Mouse (Mus musculus) induced T-regulatory cell, adult 2 months (primary cell): ENCODE data around the gene Pde4d.
A peak's percentile ranks its signal among the peaks of the same experiment; 100 is the strongest.

ENCODE experiments used
- DNase-seq: peaks from one replicate; pipeline ENCODE4 v3.0.0-alpha.2; 2012; ENCODE audit warnings: low read depth

The Pde4d gene

DNA sequence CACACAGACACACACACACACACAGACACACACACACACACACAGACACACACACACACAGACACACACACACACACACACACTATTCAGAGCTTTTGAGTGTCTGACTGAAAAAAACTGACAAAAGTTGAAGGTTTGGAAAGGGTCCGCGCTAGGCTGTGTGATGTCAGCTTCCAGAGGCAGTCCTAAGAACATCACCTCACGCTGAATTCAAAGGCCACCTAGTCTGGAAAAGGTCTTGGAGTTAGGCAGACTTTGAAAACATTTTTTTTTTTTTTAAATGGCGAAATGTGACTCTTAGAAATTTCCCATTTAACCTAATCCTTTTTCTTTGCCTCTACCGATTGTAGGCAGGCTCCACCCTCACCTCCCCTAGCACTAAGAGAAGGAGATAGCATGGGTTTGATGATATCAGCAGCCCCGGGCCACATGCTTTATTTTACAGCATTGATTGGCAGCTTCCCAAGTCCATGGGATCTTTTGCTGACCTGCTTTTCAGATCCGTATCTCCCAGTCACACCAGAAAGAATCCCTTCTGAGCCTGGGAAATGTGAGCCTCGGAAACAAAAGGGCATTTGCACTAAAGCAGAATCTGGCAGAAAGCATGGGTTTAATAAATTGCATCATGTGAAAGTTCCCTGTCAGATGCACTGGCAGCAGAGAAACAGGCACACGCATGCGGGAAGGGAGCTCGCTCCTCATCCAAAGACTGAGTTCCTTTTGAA, 1373.7 kb downstream of the Pde4d start:
- DNase-seq, result peak; percentile 72

DNA sequence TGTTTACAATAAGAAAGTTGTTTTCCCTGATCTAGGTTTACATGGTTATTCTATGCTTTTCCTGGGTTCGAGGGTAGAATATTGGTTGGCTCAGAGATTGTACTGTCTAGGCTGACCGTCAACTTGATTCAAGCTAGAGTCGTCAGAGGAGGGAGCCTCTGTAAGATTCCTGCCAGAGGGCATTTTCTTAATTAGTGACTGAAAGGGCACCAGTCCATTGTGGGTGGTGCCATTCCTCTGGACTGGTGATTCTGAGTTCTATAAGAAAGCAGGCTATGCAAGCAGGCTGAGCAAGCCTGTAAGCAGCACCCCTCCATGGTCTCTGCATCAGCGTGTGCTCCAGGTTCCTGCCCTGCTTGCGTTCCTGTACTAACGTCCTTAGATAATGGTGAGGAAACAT, 1376.1 kb downstream of the Pde4d start:
- DNase-seq, result no peak

DNA sequence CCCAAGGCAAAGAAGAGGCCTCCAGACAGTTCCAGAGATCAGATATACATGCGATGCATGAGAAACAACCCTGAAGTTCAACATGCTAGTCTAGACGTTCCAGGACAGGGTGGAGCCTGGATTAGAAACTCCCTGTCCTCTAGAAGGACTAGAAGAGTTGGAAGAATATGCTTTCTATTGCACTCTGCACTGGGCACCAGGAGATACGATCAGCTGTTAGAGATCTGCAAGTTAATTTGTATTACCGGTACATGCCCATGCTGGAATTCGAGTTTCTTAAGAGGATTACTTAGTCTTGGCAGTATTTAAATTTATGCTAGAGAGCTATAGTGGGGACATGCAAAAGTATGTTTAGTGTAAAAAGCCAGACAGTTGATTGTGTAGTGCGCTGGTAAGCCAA, 1377.6 kb downstream of the Pde4d start:
- no peak for DNase-seq

DNA sequence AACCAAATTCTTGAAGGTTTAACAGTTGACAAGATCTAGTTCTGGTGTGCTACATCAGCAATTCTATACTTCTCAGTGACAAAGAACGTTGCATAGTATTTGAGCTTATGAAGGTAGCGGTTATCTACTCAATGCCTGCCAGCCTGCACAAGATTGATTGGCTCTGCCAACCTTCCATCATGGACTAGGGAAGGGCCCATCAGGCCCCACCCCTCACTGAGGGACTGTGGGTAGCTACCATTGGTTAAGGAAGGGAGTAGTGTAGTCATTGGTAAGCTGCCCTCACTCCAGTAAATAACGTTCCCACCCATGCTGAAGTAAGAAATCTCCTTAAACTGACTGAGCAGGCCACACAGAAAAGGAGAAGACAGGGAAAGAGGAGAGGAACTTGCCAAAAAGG, 1378.2 kb downstream of the Pde4d start:
- no peak for DNase-seq

DNA sequence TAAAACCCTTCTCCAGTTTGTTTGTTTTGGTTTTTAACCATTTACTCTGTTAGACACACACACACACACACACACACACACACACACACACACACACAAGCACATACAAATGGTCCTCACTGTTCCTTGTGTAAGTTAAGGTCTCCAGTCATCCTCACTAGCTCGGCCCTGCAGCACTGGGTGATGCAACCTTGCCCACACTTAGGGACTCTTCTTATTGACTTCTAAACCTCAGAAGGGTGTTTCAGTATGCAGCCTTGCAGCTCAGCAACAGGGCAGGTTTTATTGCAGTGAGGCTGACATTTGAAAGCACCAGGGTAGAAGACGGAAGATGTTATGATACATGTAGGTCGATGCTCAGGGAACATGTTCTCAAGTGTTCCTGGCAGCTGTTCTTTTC, 1379.7 kb downstream of the Pde4d start:
- no peak for DNase-seq

DNA sequence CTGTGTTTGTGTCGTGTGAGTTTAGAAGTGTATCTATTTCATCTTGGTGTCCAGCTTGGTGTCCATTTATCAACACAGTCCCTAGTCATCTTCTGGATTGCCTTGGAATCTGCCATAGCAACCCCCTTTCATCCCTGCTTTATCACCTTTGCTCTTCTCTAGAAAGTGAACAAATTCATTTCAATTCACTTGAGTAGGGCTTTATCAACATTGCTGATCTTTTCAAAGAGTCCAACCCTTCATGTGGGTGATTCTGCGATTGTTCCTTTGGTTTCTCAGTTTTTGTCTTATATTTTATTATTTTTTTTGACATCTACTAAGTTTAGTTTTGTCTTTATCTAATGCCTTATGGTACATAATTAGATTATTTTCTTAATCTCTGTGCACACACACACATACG, 1385.2 kb downstream of the Pde4d start:
- DNase-seq, result no peak

DNA sequence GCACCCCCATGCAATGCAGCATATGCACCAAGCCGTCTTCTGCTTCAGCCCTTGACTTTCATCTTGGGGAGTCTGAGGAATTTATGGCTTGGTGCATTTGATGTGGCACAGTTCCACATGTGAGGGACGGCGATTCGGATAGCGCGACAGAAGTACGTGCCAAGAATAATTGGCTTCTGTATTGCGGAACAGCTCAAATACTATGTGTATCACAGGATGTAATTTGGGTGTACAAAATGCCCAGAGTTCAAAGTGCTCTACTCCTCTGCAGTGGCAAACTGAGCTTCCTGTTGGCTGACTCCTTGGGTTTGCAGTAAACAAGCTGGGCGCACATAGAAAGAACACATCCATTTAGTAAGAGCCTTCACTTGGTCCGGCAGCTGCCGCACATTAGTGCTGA, 1387.7 kb downstream of the Pde4d start:
- peak; percentile 78 for DNase-seq

DNA sequence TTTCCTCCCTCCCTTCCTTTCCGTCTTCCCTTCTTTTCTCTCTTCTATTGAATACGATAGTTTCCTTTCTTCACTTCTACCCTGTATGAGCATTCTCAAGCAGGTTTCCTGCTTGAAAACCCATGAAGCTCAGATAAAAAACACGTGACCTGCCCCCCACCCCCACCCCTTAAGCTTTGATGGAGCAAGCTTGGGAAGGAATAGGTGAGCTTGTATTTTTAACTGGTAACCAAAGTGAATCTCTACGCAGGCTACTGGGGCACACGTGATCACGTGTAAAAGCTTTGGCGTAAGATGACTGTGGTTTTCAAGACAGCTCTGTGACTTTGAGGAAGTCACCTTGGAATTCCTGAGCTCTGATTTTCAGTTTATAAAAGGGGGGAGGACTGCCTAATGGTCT, 1388.2 kb downstream of the Pde4d start:
- DNase-seq, result peak; percentile 62

DNA sequence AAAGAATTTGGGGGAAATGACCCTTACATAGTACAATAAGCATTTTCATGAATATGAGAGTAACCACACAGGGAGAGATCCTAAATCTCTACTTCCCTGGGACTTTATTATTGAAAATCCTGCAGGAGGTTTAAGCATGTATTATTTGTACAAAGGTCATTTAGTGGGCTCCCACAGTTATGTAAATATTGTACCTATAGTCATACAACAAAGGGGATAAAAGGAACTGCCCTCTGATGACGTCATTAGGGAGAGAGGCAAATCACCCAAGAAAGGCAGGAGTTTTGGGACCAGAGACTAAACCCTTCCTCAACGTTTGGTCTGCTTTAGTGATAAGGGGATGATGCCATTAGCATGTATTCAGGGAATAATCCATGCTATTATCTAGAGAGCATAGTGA, 1390.5 kb downstream of the Pde4d start:
- DNase-seq, result no peak

DNA sequence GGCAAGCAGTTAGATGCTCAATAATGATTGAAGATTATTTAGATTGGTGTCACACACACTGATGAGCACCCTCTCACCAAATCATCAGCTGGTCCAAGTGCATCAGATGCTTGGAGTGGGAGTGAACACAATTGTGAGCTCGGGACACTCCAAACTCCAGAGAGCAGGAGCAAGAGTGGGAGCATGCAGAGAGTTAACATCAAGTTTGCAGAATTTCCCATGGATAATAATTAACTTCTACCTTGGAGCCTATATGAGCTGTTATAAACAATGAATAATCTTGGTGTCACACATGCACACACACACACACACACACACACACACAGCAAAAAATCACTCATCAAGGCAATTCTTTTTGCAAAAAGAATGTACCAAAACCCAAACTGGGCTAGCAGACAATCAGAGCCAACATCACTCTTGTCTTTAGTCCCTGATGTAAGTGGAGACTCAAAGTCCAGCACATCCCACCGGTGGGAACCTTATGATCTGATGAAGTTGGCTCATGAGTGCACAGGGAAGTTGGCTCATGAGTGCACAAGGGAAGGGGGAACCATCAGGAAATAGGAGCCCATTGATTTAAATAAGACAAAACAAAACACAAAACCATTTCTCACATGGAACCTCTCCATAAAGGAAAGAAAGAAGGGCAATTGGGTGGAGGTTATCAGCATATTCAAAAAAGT, 1391.5 kb downstream of the Pde4d start:
- no peak for DNase-seq

DNA sequence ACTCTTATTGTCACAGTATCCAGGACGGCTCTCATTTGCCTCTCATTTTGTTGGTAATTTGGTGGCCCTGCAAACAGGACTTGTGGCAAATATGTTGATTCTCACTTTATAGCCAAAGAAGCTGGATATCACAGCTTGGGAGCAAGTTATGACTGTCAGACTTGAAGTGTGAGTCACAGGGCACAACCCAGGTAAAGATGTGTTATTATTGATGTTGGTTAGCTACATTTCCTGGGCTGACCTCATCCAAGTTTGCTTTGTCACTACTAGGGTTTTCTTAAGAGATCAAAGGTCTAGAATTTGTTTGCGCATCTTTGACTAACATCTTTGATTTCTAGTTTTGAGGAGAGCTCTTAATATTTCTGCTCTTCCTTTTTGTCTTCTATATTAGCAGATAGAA, 1393.2 kb downstream of the Pde4d start:
- DNase-seq, result peak; percentile 65

DNA sequence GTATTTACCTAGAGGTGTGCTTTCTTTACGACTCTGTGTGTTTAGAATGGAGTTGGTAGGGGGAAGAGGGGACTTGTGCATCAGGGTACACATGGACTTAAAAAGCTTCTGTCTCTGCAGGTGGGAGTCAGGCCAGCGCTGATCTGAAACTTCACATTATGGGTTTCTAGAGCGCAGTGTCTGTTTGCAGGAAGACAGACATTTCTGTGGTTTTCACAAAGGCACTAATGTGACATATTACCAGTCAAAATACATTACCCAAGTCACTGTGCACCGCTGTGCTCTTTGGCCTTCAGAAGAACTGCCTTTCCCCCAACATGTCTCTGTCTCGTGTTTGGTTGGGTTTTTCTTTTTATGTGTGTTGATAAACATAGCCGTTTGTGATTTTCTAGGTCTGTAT, 1395.1 kb downstream of the Pde4d start:
- peak; percentile 72 for DNase-seq

DNA sequence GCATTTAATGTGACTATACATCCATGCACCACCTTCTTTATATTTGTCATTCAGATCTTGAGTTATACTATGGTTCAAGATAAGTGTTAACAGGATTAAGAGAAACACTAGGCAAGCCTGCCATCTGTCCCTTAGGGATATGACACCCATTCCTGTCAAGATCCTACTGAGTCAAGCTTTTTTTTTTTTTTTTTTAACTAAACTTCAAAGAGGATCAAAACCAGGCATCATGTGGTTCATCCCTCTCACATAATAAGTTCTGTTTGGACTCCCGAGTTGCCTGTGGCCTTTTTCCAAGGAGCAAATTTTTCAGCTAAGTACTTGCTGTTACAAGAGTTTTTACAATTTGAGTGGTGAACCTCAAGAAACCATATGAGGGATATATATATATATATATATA, 1414.1 kb downstream of the Pde4d start:
- DNase-seq, result no peak

DNA sequence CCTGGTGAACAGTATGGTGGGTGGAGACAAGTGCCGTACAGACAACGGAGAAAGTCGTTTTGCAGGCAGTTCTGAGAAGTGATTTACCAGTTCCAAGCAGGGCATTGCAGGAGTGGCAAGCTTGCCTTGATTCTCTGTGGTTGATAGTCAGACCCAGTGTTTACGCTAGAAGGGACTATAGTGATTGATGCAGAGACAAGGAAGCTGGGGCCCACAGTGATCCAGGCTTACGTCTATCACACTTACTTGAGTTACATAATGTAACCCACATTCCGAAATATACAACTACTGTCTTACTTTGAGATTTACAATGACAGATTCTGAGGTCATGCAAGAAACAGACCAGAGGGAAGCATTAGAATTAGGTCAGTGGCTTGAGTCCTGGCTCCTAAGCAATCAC, 1414.6 kb downstream of the Pde4d start:
- DNase-seq, result no peak

DNA sequence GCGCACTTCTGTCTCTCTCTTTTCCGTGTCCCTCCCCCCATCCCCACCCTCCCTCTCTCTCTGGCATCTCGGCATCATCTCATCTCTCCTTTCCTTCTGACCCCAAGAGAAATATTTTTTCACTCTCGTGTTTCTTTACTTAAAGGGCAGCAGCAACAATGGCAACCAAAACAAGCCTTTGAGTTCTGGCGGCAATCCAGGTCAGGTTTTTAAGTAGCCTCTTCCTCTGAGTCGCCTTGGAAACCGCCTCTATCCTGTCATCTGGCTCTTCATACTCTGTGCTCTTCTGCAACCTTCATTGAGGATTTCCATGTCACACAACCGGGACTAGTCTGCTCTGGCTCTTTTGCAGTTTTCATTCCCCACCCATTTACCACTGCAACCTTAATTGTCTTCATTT, 1430.6 kb downstream of the Pde4d start:
- DNase-seq, result no peak

DNA sequence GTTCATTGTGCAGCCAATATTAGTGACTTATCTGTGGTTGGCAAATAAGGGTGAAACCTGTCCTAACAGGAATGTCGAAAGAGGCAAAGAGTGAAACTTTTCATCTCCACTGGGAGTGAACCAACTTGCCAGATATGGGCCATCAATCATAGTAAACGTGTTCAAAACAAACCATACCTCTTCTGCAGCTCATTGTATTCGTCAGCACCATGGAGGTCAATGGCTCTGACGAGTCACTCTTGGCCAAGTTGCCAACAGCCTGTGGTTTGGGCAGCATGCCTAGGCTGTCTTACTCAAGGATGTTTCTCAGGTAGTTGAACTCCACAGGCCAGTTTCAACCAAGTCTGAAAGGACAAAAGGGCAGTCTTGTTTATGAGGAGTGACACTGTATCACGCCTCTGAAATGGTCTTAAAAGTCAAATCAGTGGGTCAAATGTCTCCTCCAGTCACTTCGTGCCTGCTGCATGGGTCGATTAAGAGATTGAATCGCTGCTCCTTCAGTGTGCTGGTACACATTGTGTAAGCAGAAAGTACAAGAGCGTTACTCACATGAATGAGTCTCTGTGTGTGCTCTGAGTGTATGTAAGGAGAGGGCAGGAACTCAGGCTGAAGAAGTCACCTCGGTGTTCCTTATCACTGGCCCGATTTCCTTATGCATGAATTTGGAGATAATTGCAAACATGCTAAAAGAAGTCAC, 1431.6 kb downstream of the Pde4d start:
- no peak for DNase-seq

DNA sequence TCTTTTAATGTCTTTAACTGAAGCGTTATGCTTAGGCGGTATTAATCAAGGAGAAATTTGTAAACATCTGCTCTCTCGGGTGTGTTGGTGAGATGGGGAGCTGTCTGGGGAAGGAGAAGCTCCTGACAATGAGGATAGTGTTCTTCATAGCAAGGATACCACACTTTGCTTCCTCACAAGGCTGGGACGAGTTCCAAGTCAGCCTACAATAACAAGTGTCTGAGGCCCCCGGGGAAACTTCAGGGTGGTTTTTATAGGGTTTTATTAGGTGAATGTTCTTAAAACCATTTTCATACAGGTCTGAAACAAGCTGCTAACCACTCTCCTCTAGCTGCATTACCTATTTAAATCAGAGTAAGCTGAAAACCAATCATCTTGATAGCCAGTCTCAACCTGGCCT, 1433.9 kb downstream of the Pde4d start:
- DNase-seq, result no peak

DNA sequence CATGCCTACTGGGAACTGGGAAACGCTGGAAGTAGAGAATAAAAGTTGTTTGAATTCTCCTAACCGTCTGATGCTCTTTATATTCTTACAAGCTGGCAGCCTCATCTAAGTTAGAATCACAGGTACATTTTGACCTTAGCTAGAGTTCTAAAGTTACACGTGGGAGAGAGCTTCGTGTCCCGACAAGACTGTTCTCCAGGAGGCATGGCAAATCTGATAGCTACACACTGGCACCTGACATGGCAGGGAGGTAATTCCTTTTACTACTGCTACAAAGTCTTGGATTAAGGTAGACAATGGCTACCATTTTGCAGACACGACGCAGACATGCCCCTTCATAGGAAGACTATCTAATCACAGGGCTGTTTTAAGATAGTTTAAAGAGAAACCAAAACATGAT, 1435.1 kb downstream of the Pde4d start:
- no peak for DNase-seq

DNA sequence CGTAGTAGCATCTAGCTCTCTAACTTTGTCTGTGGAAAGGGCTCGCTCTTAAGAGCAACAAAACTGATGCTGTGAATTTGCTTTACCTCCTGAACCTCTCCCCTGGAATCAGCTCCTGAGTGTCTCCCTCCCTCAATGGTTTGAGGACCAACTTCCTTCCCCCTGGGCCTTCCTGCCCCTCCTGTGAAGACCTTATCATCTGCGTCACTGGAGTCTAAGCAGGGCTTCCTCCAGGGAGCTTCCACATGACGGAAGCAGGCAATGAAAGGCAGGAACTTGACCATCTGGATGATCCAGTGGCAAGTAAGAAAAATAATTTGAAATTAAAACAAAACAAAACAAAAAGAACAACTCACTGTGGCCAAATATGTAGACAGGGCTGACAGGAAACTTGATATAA, 1438.5 kb downstream of the Pde4d start:
- DNase-seq, result no peak

DNA sequence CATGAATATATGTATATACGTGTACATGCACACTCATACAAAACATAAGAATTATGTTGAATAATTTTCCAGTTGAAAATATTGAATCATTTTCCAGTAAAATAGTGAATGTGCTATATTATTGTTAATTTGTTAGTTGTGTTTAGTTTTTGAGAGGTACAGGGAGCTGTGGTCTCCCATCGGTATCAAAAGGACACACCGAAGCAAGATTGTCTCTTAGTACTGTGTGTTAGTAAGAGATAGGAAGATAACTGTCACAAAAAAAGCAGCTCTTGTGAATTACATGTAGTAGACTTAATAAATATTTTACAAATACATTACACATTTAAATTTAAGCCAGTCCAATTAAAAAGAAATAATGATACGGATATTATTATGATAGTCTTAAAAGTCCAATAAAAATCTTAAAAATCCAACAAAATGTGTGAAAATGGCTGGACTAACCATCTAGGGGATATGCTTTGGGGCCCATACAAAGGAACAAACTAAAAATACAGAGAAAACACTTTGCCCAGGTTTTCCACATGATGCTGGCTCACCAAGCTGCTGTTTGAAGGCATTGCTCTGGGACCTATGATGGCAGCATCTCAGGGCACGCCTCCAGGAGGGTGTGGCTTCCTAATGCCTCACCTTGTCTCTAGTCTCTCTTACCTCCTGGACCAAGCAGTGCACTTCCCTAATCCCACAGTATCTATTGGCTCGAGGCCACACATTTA, 1441.6 kb downstream of the Pde4d start:
- DNase-seq, result no peak

DNA sequence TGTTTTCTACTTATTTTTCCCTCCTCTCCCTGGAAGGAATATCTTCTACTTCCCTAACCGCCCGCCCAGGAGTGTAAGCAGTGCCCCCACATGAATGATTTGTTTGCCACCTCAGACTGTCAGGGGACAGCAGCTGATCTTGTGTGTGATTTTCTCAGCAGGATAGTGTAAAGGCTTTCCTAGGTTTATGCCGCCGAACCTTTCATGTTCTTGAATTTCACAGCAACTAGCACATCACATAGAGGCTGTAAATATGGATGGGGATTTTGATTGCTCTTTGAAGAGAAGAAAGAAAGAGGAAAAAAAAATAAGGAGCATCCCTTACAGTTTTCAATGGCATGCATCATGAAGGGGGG, 1442.1 kb downstream of the Pde4d start:
- no peak for DNase-seq

DNA sequence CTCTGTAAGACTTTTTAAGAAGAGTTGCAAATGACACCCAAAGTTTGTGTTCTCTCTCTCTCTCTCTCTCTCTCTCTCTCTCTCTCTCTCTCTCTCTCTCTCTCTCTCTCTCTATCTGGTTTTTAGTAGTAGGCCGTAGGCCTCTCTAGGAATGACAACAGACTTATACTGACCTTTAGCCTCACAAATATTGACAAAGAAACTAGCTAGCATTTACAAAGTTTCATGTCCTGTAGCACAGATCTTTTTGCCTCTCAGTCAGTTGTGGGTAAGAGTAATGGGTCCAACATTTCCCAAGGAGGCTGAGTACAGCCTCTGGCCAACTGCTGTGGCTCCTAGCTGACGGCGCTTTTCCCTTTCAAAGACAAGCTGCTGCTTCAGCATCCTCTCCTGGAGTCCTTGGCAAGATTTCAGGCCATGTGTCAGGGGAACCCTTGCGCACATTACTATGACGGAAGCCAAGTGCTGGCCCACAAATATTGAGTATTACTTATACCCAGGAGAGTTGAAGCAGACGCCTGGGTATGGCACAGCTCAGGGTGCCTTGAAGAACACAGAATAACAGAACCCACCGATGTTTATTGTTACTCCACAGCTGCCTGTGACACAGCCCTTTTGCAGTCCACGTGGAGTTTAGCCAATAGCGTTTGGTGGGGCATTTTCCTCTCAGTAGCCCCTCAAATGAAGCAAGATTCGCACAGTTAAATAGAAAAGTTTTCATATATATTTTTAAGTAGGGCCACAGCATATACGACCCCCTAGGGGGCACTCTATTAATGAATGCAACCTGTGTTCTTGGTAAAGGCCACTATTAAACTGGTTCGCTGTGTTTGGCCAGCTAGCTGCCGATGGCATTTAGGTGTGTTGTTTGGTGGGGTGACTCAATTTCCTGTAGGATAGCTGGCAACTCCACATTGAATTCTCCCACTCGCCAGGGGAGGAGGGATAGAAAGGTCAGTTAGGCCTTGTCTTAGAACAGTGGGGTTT, 1450.0 kb downstream of the Pde4d start:
- no peak for DNase-seq
